Mouse (Mus musculus) liver, embryonic 11.5 days (tissue): ENCODE results near the gene Ptprd. TPM values are rescaled to one million over a fixed set of nuclear protein-coding genes. Genes with fewer than 3 reads are reported as not detected.

Source experiments
- ATAC-seq: fragments of 200-750 bp; cut with Nextera tagmentation; replicated peaks from 2 replicates; pipeline ENCODE4 v1.8.0; 2017; ENCODE audit warnings: moderate number of reproducible peaks, mild to moderate bottlenecking, moderate TSS enrichment, moderate library complexity; ENCODE audit not compliant: low FRiP score
- DNase-seq: peaks from one replicate; pipeline ENCODE4 v3.0.0-alpha.2; 2017; ENCODE audit warnings: low spot score
- H3K27ac ChIP-seq: fragments of 300-500 bp; sonication (generic); 2 replicates; pipeline ENCODE4 v1.5.1; 2014; ENCODE audit warnings: mild to moderate bottlenecking, low read depth, low read length, control low read depth
- H3K27me3 ChIP-seq: fragments of 300-500 bp; sonication (generic); replicated peaks from 2 replicates; pipeline ENCODE4 v1.6.1; 2014; ENCODE audit warnings: low read length, mixed read lengths; ENCODE audit not compliant: control insufficient read depth, insufficient read depth
- H3K36me3 ChIP-seq: fragments of 300-500 bp; sonication (generic); 2 replicates; pipeline ENCODE4 v1.6.1; 2014; ENCODE audit warnings: mild to moderate bottlenecking, low read length, moderate library complexity, mixed read lengths; ENCODE audit not compliant: control insufficient read depth, insufficient read depth
- H3K4me1 ChIP-seq: fragments of 300-500 bp; sonication (generic); replicated peaks from 2 replicates; pipeline ENCODE4 v1.6.1; 2014; ENCODE audit warnings: low read length, mixed read lengths; ENCODE audit not compliant: control insufficient read depth, insufficient read depth
- H3K4me2 ChIP-seq: fragments of 300-500 bp; sonication (generic); 2 replicates; pipeline ENCODE4 v1.6.1; 2014; ENCODE audit warnings: mild to moderate bottlenecking, control low read depth, moderate library complexity
- H3K4me3 ChIP-seq: fragments of 300-500 bp; sonication (generic); 2 replicates; pipeline ENCODE4 v1.5.1; 2014; ENCODE audit warnings: low read depth, low read length, control low read depth
- H3K9ac ChIP-seq: fragments of 300-500 bp; sonication (generic); 2 replicates; pipeline ENCODE4 v1.6.1; 2014; ENCODE audit warnings: low read depth, low read length, control low read depth
- H3K9me3 ChIP-seq: fragments of 300-500 bp; sonication (generic); 2 replicates; pipeline ENCODE4 v1.6.1; 2016; ENCODE audit warnings: low read length, inconsistent platforms, mixed read lengths; ENCODE audit not compliant: control insufficient read depth
- whole genome bisulfite sequencing: fragments of 180-500 bp; shearing (Covaris S2); extraction: QIAGEN DNeasy Blood & Tissue Kit; methylation state at CpG from one replicate; pipeline ENCODE4 v1.1.7; 2014; 5-methylcytosine and 5-hydroxymethylcytosine counted together
- polyA plus RNA-seq: library from polyadenylated mRNA; unstranded; fragments of >200 nt; fragmentation: Nextera tagmentation; extraction: Ambion mirVana; gene quantifications from 2 replicates; pipeline ENCODE4 v1.2.1, GENCODE M21; 2014

Gene Ptprd
- polyA plus RNA-seq, 1 experiment from 2014 or later: 8.4 TPM

- no peak overlapping the region for H3K9ac ChIP-seq
- no peak for ATAC-seq
- no peaks in the 10 kb centered on the region for H3K9me3 ChIP-seq
- no peaks in the 10 kb centered on the region for H3K36me3 ChIP-seq
- DNase-seq: no peak
- H3K4me3 ChIP-seq: no peak overlapping the region
- H3K27me3 ChIP-seq: no peaks in the 10 kb centered on the region
- no peaks in the 10 kb centered on the region for H3K4me1 ChIP-seq
- H3K27ac ChIP-seq: no peak overlapping the region
- 70% methylated on average over 1 of the region's 1 CpGs for WGBS
- H3K4me2 ChIP-seq: no peak overlapping the region
These were observed 625.1 kb downstream of the Ptprd start for GRCm38 (mm10) chr4:77586624-77587023.

- no peaks in the 10 kb centered on the region for H3K27me3 ChIP-seq
- H3K4me3 ChIP-seq: no peak overlapping the region
- H3K36me3 ChIP-seq: no peaks in the 10 kb centered on the region
- no peaks in the 10 kb centered on the region for H3K9me3 ChIP-seq
- no peak overlapping the region for H3K27ac ChIP-seq
- 60% methylated on average over 1 of the region's 1 CpGs for WGBS
- DNase-seq: no peak
- no peak overlapping the region for H3K4me2 ChIP-seq
- no peak for ATAC-seq
- H3K4me1 ChIP-seq: no peaks in the 10 kb centered on the region
- H3K9ac ChIP-seq: no peak overlapping the region
These were observed 625.5 kb downstream of the Ptprd start for GRCm38 (mm10) chr4:77586222-77586621.

GRCm38 (mm10) chr4:77558404-77559202 lies 653.2 kb downstream of the Ptprd start:
- no peaks in the 10 kb centered on the region for H3K27me3 ChIP-seq
- no peak for ATAC-seq

GRCm38 (mm10) chr4:77555841-77556240 lies 655.9 kb downstream of the Ptprd start:
- Histone ChIP-seq H3K4me3 (no peak overlapping the region), H3K27ac (no peak overlapping the region), H3K4me1 (no peaks in the 10 kb centered on the region), H3K27me3 (no peaks in the 10 kb centered on the region), H3K9ac (no peak overlapping the region), H3K36me3 (no peaks in the 10 kb centered on the region), H3K9me3 (no peaks in the 10 kb centered on the region), H3K4me2 (no peak overlapping the region)
- ATAC-seq (no peak), DNase-seq (no peak)
- WGBS: 58% methylated on average over 4 of the region's 4 CpGs

More at GRCm38 (mm10) chr4:77558404-77559202, 653.2 kb downstream of the Ptprd start:
- no peak for DNase-seq
- H3K36me3 ChIP-seq: no peaks in the 10 kb centered on the region
- no peak overlapping the region for H3K9ac ChIP-seq
- no peaks in the 10 kb centered on the region for H3K4me1 ChIP-seq
- H3K4me3 ChIP-seq: no peak overlapping the region
- 21% methylated on average over 14 of the region's 14 CpGs for WGBS
- H3K9me3 ChIP-seq: no peaks in the 10 kb centered on the region
- no peak overlapping the region for H3K4me2 ChIP-seq
- H3K27ac ChIP-seq: no peak overlapping the region

GRCm38 (mm10) chr4:77537843-77538242 lies 673.9 kb downstream of the Ptprd start:
- 71% methylated on average over 4 of the region's 4 CpGs for WGBS
- no peak overlapping the region for H3K4me3 ChIP-seq

GRCm38 (mm10) chr4:77537336-77537735 lies 674.4 kb downstream of the Ptprd start:
- no peak for ATAC-seq
- Histone ChIP-seq H3K27me3 (no peaks in the 10 kb centered on the region), H3K4me1 (no peaks in the 10 kb centered on the region), H3K9ac (no peak overlapping the region), H3K4me2 (no peak overlapping the region), H3K4me3 (no peak overlapping the region), H3K9me3 (no peaks in the 10 kb centered on the region), H3K27ac (no peak overlapping the region), H3K36me3 (no peaks in the 10 kb centered on the region)
- no peak for DNase-seq
- 73% methylated on average over 5 of the region's 5 CpGs for WGBS

More at GRCm38 (mm10) chr4:77537843-77538242, 673.9 kb downstream of the Ptprd start:
- H3K27ac ChIP-seq: no peak overlapping the region
- no peak for DNase-seq
- H3K9me3 ChIP-seq: no peaks in the 10 kb centered on the region
- H3K4me2 ChIP-seq: no peak overlapping the region
- H3K27me3 ChIP-seq: no peaks in the 10 kb centered on the region
- no peak overlapping the region for H3K9ac ChIP-seq
- no peaks in the 10 kb centered on the region for H3K36me3 ChIP-seq
- H3K4me1 ChIP-seq: no peaks in the 10 kb centered on the region
- ATAC-seq: no peak

- no peak overlapping the region for H3K4me2 ChIP-seq
- H3K27ac ChIP-seq: no peak overlapping the region
- H3K9me3 ChIP-seq: no peaks in the 10 kb centered on the region
- no peaks in the 10 kb centered on the region for H3K4me1 ChIP-seq
- no peak for DNase-seq
- no peak for ATAC-seq
- no peaks in the 10 kb centered on the region for H3K36me3 ChIP-seq
- H3K27me3 ChIP-seq: no peaks in the 10 kb centered on the region
- H3K9ac ChIP-seq: no peak overlapping the region
- WGBS: 87% methylated on average over 6 of the region's 6 CpGs
- H3K4me3 ChIP-seq: no peak overlapping the region
These were observed 676.2 kb downstream of the Ptprd start for GRCm38 (mm10) chr4:77535601-77536000.

- H3K27me3 ChIP-seq: no peaks in the 10 kb centered on the region
- H3K4me2 ChIP-seq: no peak overlapping the region
- WGBS: 80% methylated on average over 4 of the region's 4 CpGs
- H3K4me1 ChIP-seq: no peaks in the 10 kb centered on the region
- no peaks in the 10 kb centered on the region for H3K9me3 ChIP-seq
- DNase-seq (no peak), ATAC-seq (no peak)
- H3K4me3 ChIP-seq: no peak overlapping the region
- no peaks in the 10 kb centered on the region for H3K36me3 ChIP-seq
- no peak overlapping the region for H3K27ac ChIP-seq
- no peak overlapping the region for H3K9ac ChIP-seq
These were observed 677.2 kb downstream of the Ptprd start for GRCm38 (mm10) chr4:77534553-77534952.

- WGBS: 47% methylated on average over 5 of the region's 5 CpGs
- H3K9me3 ChIP-seq: no peaks in the 10 kb centered on the region
- H3K4me2 ChIP-seq: no peak overlapping the region
- no peaks in the 10 kb centered on the region for H3K36me3 ChIP-seq
- 0 out of 2 replicates have a peak, but pooled peaks have one; percentile 34 for ATAC-seq
- H3K4me3 ChIP-seq: no peak overlapping the region
- H3K27ac ChIP-seq: no peak overlapping the region
- H3K9ac ChIP-seq: no peak overlapping the region
- no peak for DNase-seq
- H3K27me3 ChIP-seq: no peaks in the 10 kb centered on the region
- no peaks in the 10 kb centered on the region for H3K4me1 ChIP-seq
These were observed 692.6 kb downstream of the Ptprd start for GRCm38 (mm10) chr4:77519166-77519565.
